Mouse (Mus musculus) midbrain, embryonic 14.5 days (tissue): ENCODE results near the gene Lap3. TPM values are rescaled to one million over a fixed set of nuclear protein-coding genes. Genes with fewer than 3 reads are reported as not detected.

Experiments used
- ATAC-seq: fragments of 200-750 bp; cut with Nextera tagmentation; 2 replicates; pipeline ENCODE4 v1.8.0; 2017; ENCODE audit warnings: moderate number of reproducible peaks, moderate library complexity; ENCODE audit not compliant: low FRiP score, low TSS enrichment
- DNase-seq: peaks from one replicate; pipeline ENCODE4 v3.0.0-alpha.2; 2015
- H3K27ac ChIP-seq: fragments of 300-500 bp; sonication (generic); replicated peaks from 2 replicates; pipeline ENCODE4 v1.5.1; 2014; ENCODE audit warnings: mild to moderate bottlenecking, low read depth, low read length, moderate library complexity
- H3K27me3 ChIP-seq: fragments of 300-500 bp; sonication (generic); 2 replicates; pipeline ENCODE4 v1.6.1; 2014; ENCODE audit warnings: low read length, control low read depth, mixed read lengths; ENCODE audit not compliant: control insufficient read depth, insufficient read depth
- H3K36me3 ChIP-seq: fragments of 300-500 bp; sonication (generic); 2 replicates; pipeline ENCODE4 v1.6.1; 2014; ENCODE audit warnings: low read length, control low read depth; ENCODE audit not compliant: control insufficient read depth, insufficient read depth
- H3K4me1 ChIP-seq: fragments of 300-500 bp; sonication (generic); 2 replicates; pipeline ENCODE4 v1.6.1; 2014; ENCODE audit warnings: mild to moderate bottlenecking, antibody characterized with exemption, low read length, control low read depth; ENCODE audit not compliant: control insufficient read depth, insufficient read depth
- H3K4me2 ChIP-seq: fragments of 300-500 bp; sonication (generic); 2 replicates; pipeline ENCODE4 v1.6.1; 2014; ENCODE audit warnings: mild to moderate bottlenecking, low read length, moderate library complexity
- H3K4me3 ChIP-seq: fragments of 300-500 bp; sonication (generic); replicated peaks from 2 replicates; pipeline ENCODE4 v1.5.1; 2014; ENCODE audit warnings: low read depth, low read length
- H3K9ac ChIP-seq: fragments of 300-500 bp; sonication (generic); replicated peaks from 2 replicates; pipeline ENCODE4 v1.6.1; 2014; ENCODE audit warnings: mild to moderate bottlenecking, low read length, moderate library complexity
- H3K9me3 ChIP-seq: fragments of 300-500 bp; sonication (generic); 2 replicates; pipeline ENCODE4 v1.6.1; 2016; ENCODE audit warnings: low read length, control low read depth, mixed read lengths; ENCODE audit not compliant: control insufficient read depth
- WGBS: fragments of 180-500 bp; shearing (Covaris S2); extraction: QIAGEN DNeasy Blood & Tissue Kit; methylation state at CpG from one replicate; pipeline ENCODE4 v1.1.7; 2014; 5-methylcytosine and 5-hydroxymethylcytosine counted together
- polyA plus RNA-seq: library from polyadenylated mRNA; unstranded; fragments of >200 nt; fragmentation: Nextera tagmentation; extraction: Ambion mirVana; gene quantifications from 2 replicates; pipeline ENCODE4 v1.2.1, GENCODE M21; 2014

Lap3 gene
- polyA plus RNA-seq, 1 experiment from 2014 or later = 36.3 TPM

GRCm38 (mm10) chr5:45483654-45484053 is 9.5 kb upstream of the Lap3 start:
- DNase-seq (no peak), ATAC-seq (no peak)
- 84% methylated on average over 1 of the region's 1 CpGs for WGBS
- Histone ChIP-seq H3K4me1 (no peaks in the 10 kb centered on the region), H3K27ac (no peak overlapping the region), H3K4me2 (no peak overlapping the region), H3K36me3 (no peaks in the 10 kb centered on the region), H3K9me3 (no peaks in the 10 kb centered on the region), H3K4me3 (no peak overlapping the region), H3K9ac (no peak overlapping the region), H3K27me3 (no peaks in the 10 kb centered on the region)

DNA sequence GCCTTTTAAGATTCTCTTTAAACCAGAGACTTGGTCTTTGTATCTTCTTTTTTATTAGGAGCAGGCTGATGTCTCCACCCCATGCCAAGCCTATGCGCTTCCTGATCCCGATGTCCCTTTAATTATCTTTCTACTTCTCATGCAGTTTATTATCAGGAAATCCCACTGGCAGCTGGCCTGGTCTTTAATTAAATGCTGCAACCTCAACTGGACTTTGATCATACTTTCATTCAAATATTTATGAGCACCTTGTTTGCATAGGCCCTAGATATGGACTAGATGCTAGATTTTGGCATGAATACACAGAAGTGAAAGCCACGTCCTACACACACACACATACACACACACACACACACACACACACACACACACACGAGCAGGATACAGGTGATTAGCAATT is 1.4 kb upstream of the Lap3 start:
- H3K36me3 ChIP-seq = no peaks in the 10 kb centered on the region
- ATAC-seq (no peak), DNase-seq (peak; percentile 29)
- peaks cover 6% of the 10 kb centered on the region for H3K4me1 ChIP-seq
- H3K4me3 ChIP-seq = no peak overlapping the region
- H3K4me2 ChIP-seq = no peak overlapping the region
- no peak overlapping the region for H3K27ac ChIP-seq
- H3K27me3 ChIP-seq = no peaks in the 10 kb centered on the region
- WGBS = 54% methylated on average over 4 of the region's 4 CpGs
- no peaks in the 10 kb centered on the region for H3K9me3 ChIP-seq
- no peak overlapping the region for H3K9ac ChIP-seq

- Histone ChIP-seq H3K4me1 (peaks cover 6% of the 10 kb centered on the region), H3K4me2 (peak overlapping the region; percentile 81), H3K9me3 (no peaks in the 10 kb centered on the region), H3K4me3 (peak overlapping the region; percentile 65), H3K9ac (peak overlapping the region; percentile 66), H3K27ac (no peak overlapping the region), H3K27me3 (no peaks in the 10 kb centered on the region), H3K36me3 (peaks cover 10% of the 10 kb centered on the region; the same call in 1 of the 2 replicates)
- DNase-seq = no peak
- 71% methylated on average over 9 of the region's 9 CpGs for WGBS
- ATAC-seq = no peak
These were observed 1.1 kb downstream of the Lap3 start for GRCm38 (mm10) chr5:45494093-45494755.

GRCm38 (mm10) chr5:45495429-45495975 is 2.3 kb downstream of the Lap3 start:
- H3K4me3 ChIP-seq = no peak overlapping the region
- H3K4me1 ChIP-seq = peaks cover 6% of the 10 kb centered on the region
- H3K27ac ChIP-seq = no peak overlapping the region
- DNase-seq (no peak), ATAC-seq (no peak)
- no peaks in the 10 kb centered on the region for H3K27me3 ChIP-seq
- peaks cover 14% of the 10 kb centered on the region; the same call in 1 of the 2 replicates for H3K36me3 ChIP-seq
- no peak overlapping the region for H3K4me2 ChIP-seq
- WGBS = 91% methylated on average over 3 of the region's 3 CpGs
- no peaks in the 10 kb centered on the region for H3K9me3 ChIP-seq
- no peak overlapping the region for H3K9ac ChIP-seq

DNA sequence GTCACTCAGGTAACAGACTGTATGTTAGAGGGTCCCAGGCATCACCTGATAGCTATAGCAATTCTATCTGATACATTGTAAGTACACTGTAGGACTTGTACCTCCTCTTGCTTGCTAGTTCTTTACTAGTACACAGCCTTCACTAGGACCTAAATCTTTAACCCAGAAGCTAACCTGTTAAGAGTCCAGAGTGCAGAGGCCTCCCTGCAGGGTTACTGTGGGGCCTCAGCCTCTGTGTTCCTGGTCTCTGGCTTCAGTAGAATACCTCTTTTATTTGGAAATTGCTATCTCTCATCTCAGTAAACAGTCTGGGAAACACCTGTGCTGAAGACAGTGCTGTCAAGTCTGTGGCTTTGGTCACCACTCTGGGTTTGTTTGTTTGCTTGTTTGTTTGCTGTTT is 2.9 kb downstream of the Lap3 start:
- Histone ChIP-seq H3K9ac (no peak overlapping the region), H3K9me3 (no peaks in the 10 kb centered on the region), H3K27me3 (no peaks in the 10 kb centered on the region), H3K4me3 (no peak overlapping the region), H3K4me1 (peaks cover 6% of the 10 kb centered on the region), H3K36me3 (peaks cover 17% of the 10 kb centered on the region; the same call in 1 of the 2 replicates), H3K4me2 (no peak overlapping the region), H3K27ac (no peak overlapping the region)
- ATAC-seq (no peak), DNase-seq (no peak)

DNA sequence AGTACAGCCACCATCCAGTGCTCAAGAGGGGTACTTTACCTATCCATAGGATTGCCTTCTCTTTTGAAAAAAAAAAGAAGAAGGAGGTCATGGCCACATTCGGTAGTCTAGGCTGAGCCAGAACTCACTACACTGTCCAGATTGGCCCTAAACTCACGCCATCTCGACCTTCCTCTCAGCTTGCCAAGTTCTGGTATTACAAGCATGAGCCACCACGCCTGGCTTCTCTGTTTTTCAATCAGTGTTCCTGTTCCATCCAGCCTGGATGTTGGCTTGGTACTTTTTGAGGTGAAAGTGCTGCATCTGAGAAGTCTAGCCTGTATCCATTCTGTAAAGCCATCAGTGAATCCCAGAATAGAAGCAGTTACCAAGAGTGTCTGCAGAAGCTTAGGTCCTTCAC is 3.3 kb downstream of the Lap3 start:
- no peak for ATAC-seq
- WGBS = 93% methylated on average over 4 of the region's 4 CpGs
- DNase-seq = no peak

GRCm38 (mm10) chr5:45496930-45497550 is 3.9 kb downstream of the Lap3 start:
- H3K36me3 ChIP-seq = peaks cover 22% of the 10 kb centered on the region; the same call in 1 of the 2 replicates
- no peak overlapping the region for H3K9ac ChIP-seq
- 92% methylated on average over 12 of the region's 12 CpGs for WGBS

More for the DNA sequence above, 3.3 kb downstream of the Lap3 start:
- H3K4me3 ChIP-seq = no peak overlapping the region
- peaks cover 6% of the 10 kb centered on the region for H3K4me1 ChIP-seq
- H3K9me3 ChIP-seq = no peaks in the 10 kb centered on the region
- no peak overlapping the region for H3K27ac ChIP-seq
- H3K9ac ChIP-seq = no peak overlapping the region
- peaks cover 20% of the 10 kb centered on the region; the same call in 1 of the 2 replicates for H3K36me3 ChIP-seq
- H3K27me3 ChIP-seq = no peaks in the 10 kb centered on the region
- no peak overlapping the region for H3K4me2 ChIP-seq

DNA sequence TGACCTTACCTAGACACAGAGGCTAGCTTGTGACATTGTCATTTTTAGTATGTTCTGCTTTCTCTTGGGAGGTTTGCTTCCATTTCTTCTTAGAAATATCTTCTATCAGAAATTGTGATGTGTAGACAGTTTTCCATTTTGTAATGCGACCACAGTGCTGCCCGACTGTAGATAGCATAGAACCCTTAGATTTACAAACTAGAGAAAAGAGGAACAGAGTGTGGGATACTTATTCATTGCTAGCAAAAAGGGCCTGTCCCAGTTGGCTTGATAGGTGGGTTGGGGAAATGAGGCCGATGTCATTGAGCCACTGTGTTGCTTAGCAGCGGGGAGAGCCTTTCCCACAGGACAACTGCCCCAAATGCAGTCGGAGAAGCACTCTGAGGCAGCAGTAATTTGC is 4.4 kb downstream of the Lap3 start:
- DNase-seq = no peak
- H3K36me3 ChIP-seq = peaks cover 27% of the 10 kb centered on the region; the same call in 1 of the 2 replicates
- no peak overlapping the region for H3K4me2 ChIP-seq
- no peak for ATAC-seq
- WGBS = 96% methylated on average over 5 of the region's 5 CpGs
- no peak overlapping the region for H3K4me3 ChIP-seq
- H3K9ac ChIP-seq = no peak overlapping the region
- H3K27me3 ChIP-seq = no peaks in the 10 kb centered on the region
- no peak overlapping the region for H3K27ac ChIP-seq
- no peaks in the 10 kb centered on the region for H3K9me3 ChIP-seq
- peaks cover 6% of the 10 kb centered on the region for H3K4me1 ChIP-seq

More at GRCm38 (mm10) chr5:45496930-45497550, 3.9 kb downstream of the Lap3 start:
- H3K4me3 ChIP-seq = no peak overlapping the region
- no peak overlapping the region for H3K4me2 ChIP-seq
- peaks cover 6% of the 10 kb centered on the region for H3K4me1 ChIP-seq
- DNase-seq (no peak), ATAC-seq (no peak)
- no peaks in the 10 kb centered on the region for H3K9me3 ChIP-seq
- H3K27ac ChIP-seq = no peak overlapping the region
- H3K27me3 ChIP-seq = no peaks in the 10 kb centered on the region

DNA sequence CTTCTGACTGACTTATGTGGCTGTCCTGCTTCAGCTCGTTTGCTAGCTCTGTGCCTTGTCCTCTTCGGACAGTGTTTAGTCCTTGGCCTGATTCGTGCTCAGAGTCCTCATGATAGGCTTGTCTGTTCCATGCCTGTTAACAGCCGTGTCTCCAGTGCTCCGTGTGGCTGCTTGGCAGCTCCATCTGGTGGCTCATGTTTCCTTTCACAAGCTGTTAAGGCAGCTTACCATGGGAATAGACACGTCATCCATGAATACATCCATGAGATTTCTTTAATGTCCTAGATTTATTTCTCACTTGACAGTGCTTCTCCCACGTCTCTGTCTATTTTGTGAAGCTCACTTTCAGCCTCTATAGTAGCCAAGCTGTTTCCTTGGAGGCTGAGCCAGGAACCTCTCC is 16.9 kb downstream of the Lap3 start:
- 89% methylated on average over 7 of the region's 7 CpGs for WGBS
- Histone ChIP-seq H3K9ac (no peak overlapping the region), H3K4me1 (no peaks in the 10 kb centered on the region), H3K27me3 (no peaks in the 10 kb centered on the region), H3K9me3 (no peaks in the 10 kb centered on the region), H3K27ac (no peak overlapping the region), H3K4me2 (no peak overlapping the region), H3K36me3 (peaks cover 54% of the 10 kb centered on the region), H3K4me3 (no peak overlapping the region)
- no peak for DNase-seq
- no peak for ATAC-seq
